Mouse (Mus musculus) common myeloid progenitor, adult 5-6 weeks (primary cell): ENCODE measurements around the gene Ephx1. TPM values are rescaled to one million over a fixed set of nuclear protein-coding genes. Genes with fewer than 3 reads are reported as not detected.

Experiments used
- ATAC-seq: replicated peaks from 2 replicates; pipeline ENCODE4 v1.8.0; 2016; ENCODE audit warnings: low read depth, mild to moderate bottlenecking, moderate TSS enrichment, inconsistent platforms; ENCODE audit not compliant: poor library complexity, severe bottlenecking
- total RNA-seq: library from RNA; stranded (forward); fragments of 200-1000, 187-1606 nt; gene quantifications from 2 replicates; pipeline ENCODE4 v1.2.3, GENCODE M21; 2017

The Ephx1 gene
- total RNA-seq, 1 experiment from 2014 or later: 1.1 TPM

DNA sequence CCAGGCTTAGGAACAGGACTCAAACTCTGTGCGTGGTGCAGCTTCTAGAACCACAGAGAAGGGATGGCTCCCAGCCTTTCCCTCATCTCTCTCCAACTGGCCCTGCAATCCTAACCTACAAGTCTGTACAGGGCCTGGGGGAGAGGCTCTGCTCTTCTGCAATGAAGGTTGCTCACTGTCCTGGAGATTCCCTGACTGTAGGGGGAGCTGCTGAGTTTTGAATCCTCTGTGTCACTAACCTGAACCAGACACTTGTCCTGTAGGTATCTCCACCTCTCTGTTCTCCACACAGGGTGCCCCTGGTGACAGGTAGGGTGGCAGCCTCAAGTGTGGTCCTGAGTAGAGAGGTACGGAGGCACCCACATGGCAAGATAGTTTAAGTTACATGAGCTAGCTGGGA is 40.2 kb downstream of the Ephx1 start:
- ATAC-seq: peak; percentile 62

- ATAC-seq: no peak
Measured at GRCm38 (mm10) chr1:180979484-180980251, 41.0 kb downstream of the Ephx1 start.

- ATAC-seq: peak; percentile 51
Measured at GRCm38 (mm10) chr1:180976110-180976679, 44.5 kb downstream of the Ephx1 start.

- ATAC-seq: peak; percentile 76
Measured at GRCm38 (mm10) chr1:180974126-180974746, 46.5 kb downstream of the Ephx1 start.

- no peak for ATAC-seq
Measured at GRCm38 (mm10) chr1:180972941-180973340, 47.8 kb downstream of the Ephx1 start.

DNA sequence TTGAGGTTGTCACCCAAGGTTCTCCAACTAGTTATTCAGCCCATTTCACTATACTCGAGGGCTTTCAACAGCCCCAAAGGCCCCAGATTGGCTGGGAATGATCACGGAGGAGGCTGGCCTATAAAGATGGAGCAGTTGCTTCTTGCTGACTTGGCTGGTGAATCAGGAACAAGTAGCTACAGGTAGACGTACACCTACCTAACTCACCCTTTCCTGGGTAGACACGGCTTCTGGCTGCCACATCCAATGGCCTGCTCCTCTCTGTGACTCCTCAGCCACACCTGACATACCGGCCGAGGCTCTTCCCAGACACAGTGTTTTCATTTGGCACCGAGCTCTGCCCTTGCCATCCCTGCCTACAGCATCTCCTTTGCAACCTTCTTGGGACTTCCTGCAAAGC is 53.4 kb downstream of the Ephx1 start:
- ATAC-seq: no peak

GRCm38 (mm10) chr1:180966542-180966941 is 54.2 kb downstream of the Ephx1 start:
- no peak for ATAC-seq

DNA sequence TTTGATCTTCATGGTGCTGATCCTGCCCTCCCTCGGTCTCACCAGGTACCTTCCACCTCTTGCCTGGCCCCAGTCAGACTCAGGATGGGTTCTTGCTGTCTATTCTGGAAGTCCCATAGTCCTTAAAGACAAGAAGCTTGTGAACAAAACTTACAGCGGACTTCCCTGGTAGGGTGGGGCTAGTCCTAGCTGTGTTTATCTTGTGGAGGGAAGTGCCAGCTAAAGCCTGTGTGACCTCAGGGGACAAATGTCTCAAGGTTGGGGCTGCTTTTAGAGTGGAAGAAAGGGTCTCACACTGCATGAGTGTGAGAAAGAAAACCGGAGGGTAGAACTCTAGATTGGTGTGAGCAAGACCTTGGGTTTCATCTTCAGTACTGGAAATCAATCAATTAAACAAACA is 54.9 kb downstream of the Ephx1 start:
- ATAC-seq: no peak

DNA sequence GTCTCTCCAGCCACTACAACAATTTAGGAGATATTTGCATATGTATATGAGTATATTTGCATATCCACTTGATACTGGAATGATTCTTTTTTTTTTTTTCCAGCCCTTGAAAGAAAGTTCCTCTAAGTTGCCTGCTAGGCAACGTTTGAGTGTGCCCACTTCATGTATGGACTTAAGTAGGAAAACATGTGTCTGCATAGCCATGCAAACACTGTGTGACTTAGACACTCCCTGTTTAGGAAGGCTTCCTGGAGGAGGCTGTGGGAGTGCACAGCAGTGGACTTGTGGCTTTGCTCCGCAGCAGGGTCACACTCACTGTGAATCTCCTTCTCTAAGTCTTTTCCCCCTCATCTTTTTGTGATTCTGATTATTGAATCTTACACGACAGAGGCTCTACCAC is 61.9 kb downstream of the Ephx1 start:
- ATAC-seq: no peak

DNA sequence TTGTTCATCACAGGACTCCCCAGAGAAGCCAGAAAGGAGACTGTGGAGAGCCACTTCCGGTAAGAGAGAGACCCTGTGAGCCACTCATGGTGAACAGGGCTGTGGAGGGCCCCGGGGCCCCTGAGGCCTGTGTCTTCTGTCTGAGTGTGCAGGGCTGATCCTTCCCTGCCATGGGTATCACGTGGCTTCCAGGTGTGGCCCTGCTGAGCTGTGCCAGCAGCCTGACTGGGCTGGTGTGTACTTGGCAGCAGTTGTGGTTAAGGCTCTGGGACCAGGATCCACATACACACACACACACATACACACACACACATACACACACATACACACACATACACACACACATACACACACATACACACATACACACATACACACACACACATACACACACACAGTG is 62.7 kb downstream of the Ephx1 start:
- ATAC-seq: no peak

GRCm38 (mm10) chr1:180956973-180957381 is 63.7 kb downstream of the Ephx1 start:
- ATAC-seq: peak; percentile 85

DNA sequence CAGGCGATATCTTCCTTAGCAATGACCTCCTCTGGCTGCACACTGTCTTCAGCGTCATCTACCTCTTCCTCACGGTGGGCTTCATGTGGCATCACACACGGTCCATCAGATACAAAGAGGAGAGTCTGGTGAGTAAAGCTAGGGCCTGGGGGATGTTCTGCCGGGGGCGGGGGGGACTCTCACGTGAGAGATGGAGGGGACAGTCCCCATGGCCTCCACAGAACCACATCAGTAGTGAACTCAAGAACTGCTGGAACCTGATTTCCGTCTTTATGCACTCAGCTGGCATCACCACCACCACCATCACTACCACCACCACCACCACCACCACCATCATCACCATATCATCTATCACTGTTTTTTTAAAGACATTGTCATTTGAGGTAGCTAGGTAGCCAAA is 64.3 kb downstream of the Ephx1 start:
- no peak for ATAC-seq

DNA sequence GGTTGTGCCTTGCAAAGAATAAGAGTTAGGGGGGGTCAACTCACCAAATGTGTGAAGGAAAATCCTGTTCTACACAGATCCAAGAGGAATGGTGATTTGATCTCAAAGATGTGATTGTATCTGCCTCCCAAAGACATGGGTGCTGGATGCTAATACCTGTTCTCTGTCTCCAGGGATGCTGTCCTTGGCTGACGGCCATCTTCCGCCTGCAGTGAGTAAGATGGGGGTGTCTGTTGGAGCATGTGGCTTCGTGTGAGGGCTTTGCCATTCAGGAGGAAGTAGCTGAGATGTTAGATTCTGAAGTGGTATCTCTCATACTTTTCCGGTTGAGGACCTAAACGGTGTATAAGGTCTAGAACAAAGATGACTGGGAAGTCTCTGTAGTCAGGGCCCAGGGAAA is 67.9 kb downstream of the Ephx1 start:
- ATAC-seq: no peak

DNA sequence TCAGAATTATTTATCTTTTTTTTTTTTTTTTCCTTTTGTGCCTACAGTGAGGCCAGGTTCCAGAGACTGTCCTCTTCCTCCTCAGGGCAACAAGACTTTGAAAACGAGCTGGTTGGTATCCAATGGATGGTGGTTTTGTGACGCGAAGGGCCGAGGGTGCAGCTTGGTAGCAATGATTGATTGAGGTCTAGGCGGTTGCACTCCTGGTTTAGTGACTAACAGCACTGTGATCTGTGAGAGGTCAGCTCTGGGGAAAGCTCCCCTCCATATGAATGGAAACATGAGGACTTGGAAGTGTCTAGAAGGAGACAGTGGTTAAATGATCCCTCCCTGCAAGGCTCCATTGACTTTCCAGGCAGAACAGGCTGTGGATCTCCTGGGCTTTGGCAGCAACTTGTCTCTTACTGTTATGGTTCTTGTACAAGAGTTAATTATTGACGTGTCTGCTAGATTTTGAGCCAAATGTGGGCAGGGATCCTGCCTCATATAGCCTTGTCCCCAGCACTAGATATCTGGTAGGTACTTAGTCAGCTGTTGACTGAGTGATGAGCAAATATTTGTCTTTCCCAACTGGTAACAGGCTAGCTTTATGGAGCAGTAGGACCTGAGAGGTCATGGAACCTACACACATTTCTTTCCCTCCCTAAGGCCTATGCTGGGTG is 68.5 kb downstream of the Ephx1 start:
- ATAC-seq: no peak

DNA sequence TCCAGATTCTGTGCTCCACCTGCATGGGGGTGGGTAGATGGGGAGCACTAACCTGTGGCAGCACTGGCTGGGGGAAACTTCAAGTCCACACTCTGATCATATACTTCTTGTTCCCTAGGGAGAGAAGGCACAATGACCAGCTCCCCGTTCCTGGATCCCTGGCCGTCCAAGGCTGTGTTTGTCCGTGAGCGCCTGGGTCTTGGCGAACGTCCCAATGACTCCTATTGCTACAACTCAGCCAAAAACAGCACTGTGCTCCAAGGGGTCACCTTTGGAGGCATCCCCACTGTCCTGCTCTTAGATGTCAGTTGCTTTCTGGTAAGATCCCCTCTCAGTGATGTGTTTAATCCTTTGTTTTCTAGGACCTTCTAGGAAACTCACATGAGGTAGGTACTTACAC is 74.3 kb downstream of the Ephx1 start:
- no peak for ATAC-seq

GRCm38 (mm10) chr1:180945001-180945980 is 75.4 kb downstream of the Ephx1 start:
- ATAC-seq: peak; percentile 59

DNA sequence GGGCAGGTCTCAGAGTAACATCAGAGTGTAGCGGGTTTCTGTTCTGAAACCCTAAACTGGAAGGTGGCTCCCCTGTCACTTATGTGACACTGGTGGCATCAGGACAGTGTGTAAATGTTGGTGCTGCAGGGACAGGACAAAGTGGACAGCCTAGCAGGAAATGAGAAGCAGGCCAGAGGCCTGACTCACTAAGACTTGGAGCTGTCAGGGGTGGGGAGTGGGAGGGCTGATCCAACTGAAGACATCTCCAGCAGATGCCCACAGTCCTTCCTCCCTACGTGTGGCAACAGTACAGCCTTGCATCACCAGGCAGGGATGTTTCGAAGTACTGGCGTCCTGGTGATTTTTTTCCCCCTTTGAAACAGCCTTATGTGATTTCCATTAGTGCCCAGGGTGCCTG is 76.2 kb downstream of the Ephx1 start:
- peak; percentile 43 for ATAC-seq

- ATAC-seq: no peak
Measured at GRCm38 (mm10) chr1:180943896-180944295, 76.8 kb downstream of the Ephx1 start.

- no peak for ATAC-seq
Measured at GRCm38 (mm10) chr1:180943032-180943644, 77.6 kb downstream of the Ephx1 start.
